Mouse (Mus musculus): ENCODE data around the gene Galp. TPM values are rescaled to one million over a fixed set of nuclear protein-coding genes. Genes with fewer than 3 reads are reported as not detected.

The Galp gene
- polyA plus RNA-seq, 1 experiment from 2014 or later = not detected

Other genes with a start within 250 kb of the Galp start
- not detected in 2 replicates for gene Vmn1r65, start 186.1 kb upstream of the Galp start, polyA plus RNA-seq (2014; fragmentation: Nextera tagmentation; extraction: Ambion mirVana)
- not detected in 2 replicates for gene Nlrp4c, start 151.9 kb upstream of the Galp start, polyA plus RNA-seq (2014; fragmentation: Nextera tagmentation; extraction: Ambion mirVana)
- gene Zfp787, start 41.1 kb upstream of the Galp start, polyA plus RNA-seq (2014; fragmentation: Nextera tagmentation; extraction: Ambion mirVana) = 14.6 and 18.1 TPM in 2 replicates
- 43.5 and 52.4 TPM in 2 replicates for gene Zfp444, start 24.9 kb upstream of the Galp start, polyA plus RNA-seq (2014; fragmentation: Nextera tagmentation; extraction: Ambion mirVana)
- gene Zscan5b, start 25.2 kb downstream of the Galp start, polyA plus RNA-seq (2014; fragmentation: Nextera tagmentation; extraction: Ambion mirVana) = not detected in 2 replicates
- not detected in 2 replicates for gene Epp13, start 55.6 kb downstream of the Galp start, polyA plus RNA-seq (2014; fragmentation: Nextera tagmentation; extraction: Ambion mirVana)
- 8.7 and 9.0 TPM in 2 replicates for gene Zfp667, start 89.5 kb downstream of the Galp start, polyA plus RNA-seq (2014; fragmentation: Nextera tagmentation; extraction: Ambion mirVana)
- gene Zfp583, start 134.2 kb downstream of the Galp start, polyA plus RNA-seq (2014; fragmentation: Nextera tagmentation; extraction: Ambion mirVana) = 5.2 and 5.8 TPM in 2 replicates
- 2.1 and 2.3 TPM in 2 replicates for gene Gm3854, start 146.7 kb downstream of the Galp start, polyA plus RNA-seq (2014; fragmentation: Nextera tagmentation; extraction: Ambion mirVana)
- 3.3 and 4.5 TPM in 2 replicates for gene Zfp78, start 166.2 kb downstream of the Galp start, polyA plus RNA-seq (2014; fragmentation: Nextera tagmentation; extraction: Ambion mirVana)
- gene Zfp28, start 186.2 kb downstream of the Galp start, polyA plus RNA-seq (2014; fragmentation: Nextera tagmentation; extraction: Ambion mirVana) = 8.9 and 11.6 TPM in 2 replicates
- gene Smim17, start 201.6 kb downstream of the Galp start, polyA plus RNA-seq (2014; fragmentation: Nextera tagmentation; extraction: Ambion mirVana) = not detected in 2 replicates
- not detected in 2 replicates for gene Gm20715, start 213.2 kb downstream of the Galp start, polyA plus RNA-seq (2014; fragmentation: Nextera tagmentation; extraction: Ambion mirVana)
- gene Olfr1344, start 241.6 kb downstream of the Galp start, polyA plus RNA-seq (2014; fragmentation: Nextera tagmentation; extraction: Ambion mirVana) = 0.13 TPM in 1 of 2 replicates, not detected in the other